Mouse (Mus musculus): ENCODE measurements at regions not wholly inside any gene's neighbourhood (a gene's known extent, or its start where the extent isn't known, plus 50 kb on each side); places are given as distances from the start of the nearest gene placed in this dataset.

- TF ChIP-seq CTCF (conservative IDR thresholded peaks at IDR 0.05; ENCODE audit: low read length) = no peak
- TF ChIP-seq NANOG (IDR thresholded peaks at IDR 0.05; ENCODE audit: borderline replicate concordance, low read length) = no peak
Observed at GRCm38 (mm10) chr14:108123147-108123546, 790.8 kb downstream of the Slitrk1 start.
